Mouse (Mus musculus) erythroid progenitor cell, adult 5-6 weeks (primary cell): Measurements from ENCODE around the gene Enpp1. TPM values are rescaled to one million over a fixed set of nuclear protein-coding genes. Genes with fewer than 3 reads are reported as not detected.

ENCODE experiments used
- ATAC-seq: replicated peaks from 2 replicates; pipeline ENCODE4 v1.8.0; 2016; ENCODE audit warnings: moderate number of reproducible peaks, mild to moderate bottlenecking, moderate TSS enrichment, inconsistent platforms; ENCODE audit not compliant: poor library complexity, low FRiP score, severe bottlenecking
- total RNA-seq, 2 experiments: library from RNA; stranded (forward) in 1 of 2; stranded (reverse) in 1 of 2; fragments of 150-400 nt in 1 of 2; fragments of 186-747, 209-891 nt in 1 of 2; gene quantifications; 2 replicates each; pipeline versions ENCODE4 v1.2.3 to v1.2.4; 2015 to 2017; ENCODE audit warnings: low replicate concordance in 2 of 2

The Enpp1 gene
- total RNA-seq, 2 experiments from 2014 or later = 0.84 to 2.0 TPM

- no peak for ATAC-seq
Observed at GRCm38 (mm10) chr10:24609766-24610165, 102.2 kb downstream of the Enpp1 start.

- no peak for ATAC-seq
Observed at GRCm38 (mm10) chr10:24609146-24609545, 102.8 kb downstream of the Enpp1 start.

GRCm38 (mm10) chr10:24603727-24604126, 108.2 kb downstream of the Enpp1 start:
- ATAC-seq = no peak

- ATAC-seq = no peak
Observed at GRCm38 (mm10) chr10:24603035-24603434, 108.9 kb downstream of the Enpp1 start.

- no peak for ATAC-seq
Observed at GRCm38 (mm10) chr10:24599802-24600201, 112.2 kb downstream of the Enpp1 start.

GRCm38 (mm10) chr10:24598693-24599092, 113.3 kb downstream of the Enpp1 start:
- ATAC-seq = no peak

GRCm38 (mm10) chr10:24597789-24598188, 114.2 kb downstream of the Enpp1 start:
- ATAC-seq = no peak

- no peak for ATAC-seq
Observed at GRCm38 (mm10) chr10:24596869-24597339, 115.1 kb downstream of the Enpp1 start.

- ATAC-seq = no peak
Observed at GRCm38 (mm10) chr10:24596003-24596868, 115.7 kb downstream of the Enpp1 start.

- no peak for ATAC-seq
Observed at GRCm38 (mm10) chr10:24595250-24596002, 116.5 kb downstream of the Enpp1 start, which contains the start of gene Ccn2. Gene Ccn2, plus strand, starts transcription at chr10:24595442.

- no peak for ATAC-seq
Observed at GRCm38 (mm10) chr10:24593556-24593955, 118.4 kb downstream of the Enpp1 start.

- no peak for ATAC-seq
Observed at GRCm38 (mm10) chr10:24592969-24593368, 119.0 kb downstream of the Enpp1 start.

GRCm38 (mm10) chr10:24592318-24592717, 119.6 kb downstream of the Enpp1 start:
- no peak for ATAC-seq

GRCm38 (mm10) chr10:24591741-24592140, 120.2 kb downstream of the Enpp1 start:
- ATAC-seq = no peak

GRCm38 (mm10) chr10:24591136-24591535, 120.8 kb downstream of the Enpp1 start:
- ATAC-seq = peak; percentile 61; the same call in 1 of the 2 replicates

- ATAC-seq = no peak
Observed at GRCm38 (mm10) chr10:24590546-24590945, 121.4 kb downstream of the Enpp1 start.

GRCm38 (mm10) chr10:24589238-24589637, 122.7 kb downstream of the Enpp1 start:
- no peak for ATAC-seq

GRCm38 (mm10) chr10:24588824-24589223, 123.1 kb downstream of the Enpp1 start:
- no peak for ATAC-seq
